Mouse (Mus musculus) erythroblast, embryonic 14.5 days (primary cell): ENCODE results near the gene Tdo2.

Source experiments
- GATA1 ChIP-seq: IDR thresholded peaks from 2 replicates; pipeline ENCODE4 v1.6.1; 2012; ENCODE audit warnings: low read length, inconsistent platforms, mixed read lengths
- TAL1 ChIP-seq: IDR thresholded peaks from 3 replicates; pipeline ENCODE4 v1.6.1; 2012; ENCODE audit warnings: low read length, inconsistent platforms, mixed read lengths

DNA sequence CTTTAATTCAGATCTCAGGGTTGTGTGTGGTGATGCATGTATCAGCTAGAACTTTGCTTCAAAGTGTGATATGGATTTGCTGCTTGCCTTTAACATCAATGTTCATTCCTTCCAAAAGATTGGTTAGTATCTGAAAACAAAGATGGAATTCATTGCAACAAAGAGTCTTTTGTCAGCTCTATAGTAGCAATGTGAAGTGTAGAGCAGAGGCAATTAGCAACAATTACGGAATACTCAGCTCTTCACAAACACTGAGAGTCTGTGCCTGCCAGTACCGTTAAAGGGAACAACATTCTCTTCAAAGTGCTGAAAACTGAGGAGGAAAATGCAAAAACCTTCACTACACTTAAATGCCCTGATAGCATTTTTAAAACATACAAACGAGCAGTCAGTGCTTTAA lies 56.3 kb downstream of the Tdo2 start:
- TF ChIP-seq TAL1 (no peak), GATA1 (no peak)
